Mouse (Mus musculus): ENCODE measurements around the gene Serpina3m. TPM values are rescaled to one million over a fixed set of nuclear protein-coding genes. Genes with fewer than 3 reads are reported as not detected.

The Serpina3m gene
- not detected for total RNA-seq (2023)

DNA sequence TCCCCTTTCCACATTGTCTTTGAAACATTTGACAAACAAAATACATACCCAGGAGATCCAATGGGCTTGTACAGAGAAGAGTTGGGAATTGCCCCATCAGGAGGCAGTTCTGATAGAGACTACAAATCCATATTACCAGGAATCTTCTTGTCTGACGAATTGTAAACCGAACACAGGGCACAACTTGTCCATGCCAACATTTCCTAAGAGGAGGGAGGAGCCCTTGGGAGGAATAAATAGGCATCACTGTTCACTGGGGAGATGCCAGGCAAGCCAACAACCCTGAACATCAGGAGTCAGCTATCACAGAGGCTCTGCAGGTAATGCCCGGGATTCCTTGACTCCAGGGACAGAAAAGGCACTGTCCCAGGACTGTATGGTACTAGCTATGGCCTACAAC is at the start of gene Serpina3m, which contains the start of gene Serpina3k:
Gene Serpina3m (plus strand): TSS at position 261 of the 400 bp plus-strand sequence.
Gene Serpina3k (plus strand): TSS at position 261 of the 400 bp plus-strand sequence.

GRCm38 (mm10) chr12:104314253-104314652 is 24.0 kb upstream of the Serpina3m start, which contains the start of gene Serpina3j:
TSS of gene Serpina3j (plus strand) at chr12:104314553.

DNA sequence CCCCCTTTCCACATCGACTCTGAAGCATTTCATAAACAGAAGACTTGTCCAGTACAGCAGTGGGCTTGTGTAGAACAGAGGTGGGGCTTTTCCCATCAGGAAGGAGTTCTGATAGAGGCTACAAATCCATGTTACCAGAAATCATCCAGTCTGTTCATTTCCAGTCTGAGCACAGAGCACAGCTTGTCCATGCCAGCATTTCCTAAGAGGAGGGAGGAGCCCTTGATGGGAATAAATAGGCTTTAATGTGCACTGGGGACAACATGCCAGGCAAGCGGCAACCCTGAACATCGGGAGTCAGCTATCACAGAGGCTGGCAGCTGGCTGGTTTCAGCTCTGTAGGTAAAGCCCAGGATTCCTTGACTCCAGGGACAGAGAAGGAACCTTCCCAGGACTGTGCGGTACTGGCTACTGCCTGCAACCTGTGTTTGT is 68.2 kb downstream of the Serpina3m start, which contains the start of gene Serpina3n:
Gene Serpina3n (plus strand): TSS at position 276 of the 432 bp plus-strand sequence.

Other genes with a start within 250 kb of the Serpina3m start
- gene Serpina5, start 237.4 kb upstream of the Serpina3m start, total RNA-seq (2023): not detected
- not detected for gene Serpina3a, start 225.8 kb upstream of the Serpina3m start, total RNA-seq (2023)
- not detected for gene Serpina3b, start 210.5 kb upstream of the Serpina3m start, total RNA-seq (2023)
- gene Serpina3c, start 184.6 kb upstream of the Serpina3m start, total RNA-seq (2023): not detected
- gene Serpina3f, start 123.9 kb upstream of the Serpina3m start, total RNA-seq (2023): 1 to 10 TPM; 4.9 to 6.2 TPM
- 10 to 100 TPM; 72.3 to 80.9 TPM for gene Serpina3g, start 102.2 kb upstream of the Serpina3m start, total RNA-seq (2023)
- gene Serpina3i, start 75.4 kb upstream of the Serpina3m start, total RNA-seq (2023): 1 to 10 TPM in 1 of 2 experiments, not detected in 1; 1.4 TPM
- gene Serpina3j, start 23.9 kb upstream of the Serpina3m start, total RNA-seq (2023): not detected
- not detected for gene Serpina3k, start within 50 bp of the Serpina3m start, total RNA-seq (2023)
- under 1 TPM in 1 of 2 experiments, not detected in 1; 0.33 TPM for gene Serpina3n, start 68.2 kb downstream of the Serpina3m start, total RNA-seq (2023)
- gene Gsc, start 134.8 kb downstream of the Serpina3m start, total RNA-seq (2023): not detected